Mouse (Mus musculus) thymus, adult 2 months (tissue): ENCODE data around the gene Traf3ip2.

Experiments
- CTCF ChIP-seq: fragments of 200-500 bp; IDR thresholded peaks from 2 replicates; pipeline ENCODE4 v1.5.1; 2012; ENCODE audit warnings: mild to moderate bottlenecking, control low read depth, low read length, moderate library complexity, borderline replicate concordance; ENCODE audit not compliant: control insufficient read depth, poor library complexity, insufficient read depth; ENCODE audit errors: extremely low read depth
- POLR2A ChIP-seq: fragments of 200-500 bp; IDR thresholded peaks from 2 replicates; pipeline ENCODE4 v1.6.1; 2012; ENCODE audit warnings: mild to moderate bottlenecking, low read length, control low read depth, moderate library complexity; ENCODE audit not compliant: control insufficient read depth, poor library complexity, insufficient read depth; ENCODE audit errors: extremely low read depth

- no peak for TF ChIP-seq CTCF
- TF ChIP-seq POLR2A: no peak
These were observed 30.3 kb upstream of the Traf3ip2 start for GRCm38 (mm10) chr10:39582385-39582784.
